Mouse (Mus musculus): ENCODE results near the gene Pidd1.
"Not testable (repeated sequence)": the region's sequence is repeated elsewhere in the genome, so short reads cannot be mapped to it uniquely, and the experiment has no call there.

GRCm38 (mm10) chr7:141407670-141408069 is 36.2 kb downstream of the Pidd1 start:
- not testable (repeated sequence) for TF ChIP-seq CTCF (IDR thresholded peaks at IDR 0.05); POLR2A (IDR thresholded peaks at IDR 0.05; ENCODE audit: insufficient read depth, low read depth, low read length)

Data from heart, adult 2 months (tissue).